Mouse (Mus musculus) limb, embryonic 14.5 days (tissue): ENCODE measurements around the gene Nr1d2. TPM values are rescaled to one million over a fixed set of nuclear protein-coding genes. Genes with fewer than 3 reads are reported as not detected.
"Not testable (repeated sequence)": the region's sequence is repeated elsewhere in the genome, so short reads cannot be mapped to it uniquely, and the experiment has no call there.

ENCODE experiments used
- ATAC-seq: fragments of 200-750 bp; cut with Nextera tagmentation; 2 replicates; pipeline ENCODE4 v1.8.0; 2017; ENCODE audit warnings: low read depth, moderate number of reproducible peaks, moderate TSS enrichment; ENCODE audit not compliant: low FRiP score
- DNase-seq: peaks from one replicate; pipeline ENCODE4 v3.0.0-alpha.2; 2015; ENCODE audit warnings: low spot score
- H3K27ac ChIP-seq: fragments of 300-500 bp; sonication (generic); replicated peaks from 2 replicates; pipeline ENCODE4 v1.5.1; 2014; ENCODE audit warnings: low read depth, mild to moderate bottlenecking, low read length, moderate library complexity, mixed read lengths
- H3K27me3 ChIP-seq: fragments of 300-500 bp; sonication (generic); 2 replicates; pipeline ENCODE4 v1.6.1; 2014; ENCODE audit warnings: low read length, mixed read lengths; ENCODE audit not compliant: control insufficient read depth, insufficient read depth
- H3K36me3 ChIP-seq: fragments of 300-500 bp; sonication (generic); 2 replicates; pipeline ENCODE4 v1.6.1; 2014; ENCODE audit warnings: mild to moderate bottlenecking, low read length, moderate library complexity, mixed read lengths; ENCODE audit not compliant: control insufficient read depth, insufficient read depth
- H3K4me1 ChIP-seq: fragments of 300-500 bp; sonication (generic); 2 replicates; pipeline ENCODE4 v1.6.1; 2014; ENCODE audit warnings: antibody characterized with exemption, low read length, mixed read lengths; ENCODE audit not compliant: control insufficient read depth, insufficient read depth
- H3K4me2 ChIP-seq: fragments of 300-500 bp; sonication (generic); replicated peaks from 2 replicates; pipeline ENCODE4 v1.6.1; 2014; ENCODE audit warnings: low read depth, mild to moderate bottlenecking, low read length, moderate library complexity; ENCODE audit not compliant: severe bottlenecking
- H3K4me3 ChIP-seq: fragments of 300-500 bp; sonication (generic); replicated peaks from 2 replicates; pipeline ENCODE4 v1.5.1; 2014; ENCODE audit warnings: low read length
- H3K9ac ChIP-seq: fragments of 300-500 bp; sonication (generic); 2 replicates; pipeline ENCODE4 v1.6.1; 2014; ENCODE audit warnings: mild to moderate bottlenecking, low read depth, low read length, moderate library complexity; ENCODE audit not compliant: severe bottlenecking
- H3K9me3 ChIP-seq: fragments of 300-500 bp; sonication (generic); 2 replicates; pipeline ENCODE4 v1.6.1; 2016; ENCODE audit warnings: low read length; ENCODE audit not compliant: control insufficient read depth
- POLR2A ChIP-seq: fragments of 200-500 bp; IDR thresholded peaks from 2 replicates; pipeline ENCODE4 v1.8.0; 2012; ENCODE audit warnings: inconsistent platforms, mild to moderate bottlenecking, moderate library complexity, borderline replicate concordance; ENCODE audit not compliant: insufficient read depth, insufficient read length; ENCODE audit errors: extremely low read depth
- WGBS: fragments of 180-500 bp; shearing (Covaris S2); extraction: QIAGEN DNeasy Blood & Tissue Kit; methylation state at CpG from one replicate; pipeline ENCODE4 v1.1.7; 2014; 5-methylcytosine and 5-hydroxymethylcytosine counted together
- polyA plus RNA-seq, 2 experiments: library from polyadenylated mRNA; depleted of rRNA in 1 of 2; stranded (reverse) in 1 of 2; unstranded in 1 of 2; fragments of >200 nt; fragmentation: Nextera tagmentation in 1 of 2; extraction: Ambion mirVana in 1 of 2; gene quantifications; 2 replicates each; pipeline versions ENCODE4 v1.2.1 to v1.2.3; 2012 to 2014

Gene Nr1d2
- polyA plus RNA-seq, 2 experiments: 5.2 to 9.7 TPM

DNA sequence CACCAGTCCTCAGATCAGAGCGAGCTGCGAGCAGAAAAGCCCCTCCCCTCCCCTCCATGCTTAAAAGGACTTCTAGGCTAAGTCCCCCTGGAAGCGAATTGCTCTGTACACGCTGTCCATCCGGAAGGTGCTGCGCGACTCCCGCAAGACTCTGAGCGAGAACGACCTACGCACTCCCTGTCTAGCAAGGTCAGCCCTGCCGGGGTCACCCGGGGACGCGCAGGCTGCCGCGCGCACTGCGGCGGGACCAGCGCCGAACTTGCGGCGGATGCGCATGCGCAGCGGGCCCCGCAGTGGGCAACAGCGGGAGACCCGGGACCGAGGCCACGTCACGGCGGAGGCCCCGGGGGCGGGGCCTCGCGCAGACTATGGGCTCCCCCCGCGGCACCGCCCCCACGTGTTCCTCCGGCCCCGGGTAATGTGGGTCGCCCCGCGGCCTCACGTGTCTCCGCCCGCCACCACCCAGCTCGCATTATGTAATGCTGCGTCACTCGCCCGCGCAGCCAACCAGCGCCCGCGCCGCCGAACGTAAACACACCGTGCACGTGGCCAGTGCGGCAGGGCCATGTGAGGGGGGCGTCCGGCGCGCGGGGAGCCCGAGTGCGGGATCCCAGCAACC lies 687 bp downstream of the Nr1d2 start:
- 0 out of 2 replicates have a peak, but pooled peaks cover 5% of the 10 kb centered on the region for H3K4me1 ChIP-seq
- H3K27me3 ChIP-seq: no peaks in the 10 kb centered on the region
- DNase-seq: peak; percentile 96
- H3K4me2 ChIP-seq: peak overlapping the region; percentile 83
- H3K4me3 ChIP-seq: peak overlapping the region; percentile 78
- TF ChIP-seq POLR2A: peak; percentile 94
- H3K36me3 ChIP-seq: no peaks in the 10 kb centered on the region
- H3K27ac ChIP-seq: peak overlapping the region; percentile 88
- H3K9ac ChIP-seq: peak overlapping the region; percentile 76
- peak; percentile 92 for ATAC-seq
- under 1% methylated on average over 56 of the region's 71 CpGs for WGBS
- H3K9me3 ChIP-seq: no peaks in the 10 kb centered on the region

DNA sequence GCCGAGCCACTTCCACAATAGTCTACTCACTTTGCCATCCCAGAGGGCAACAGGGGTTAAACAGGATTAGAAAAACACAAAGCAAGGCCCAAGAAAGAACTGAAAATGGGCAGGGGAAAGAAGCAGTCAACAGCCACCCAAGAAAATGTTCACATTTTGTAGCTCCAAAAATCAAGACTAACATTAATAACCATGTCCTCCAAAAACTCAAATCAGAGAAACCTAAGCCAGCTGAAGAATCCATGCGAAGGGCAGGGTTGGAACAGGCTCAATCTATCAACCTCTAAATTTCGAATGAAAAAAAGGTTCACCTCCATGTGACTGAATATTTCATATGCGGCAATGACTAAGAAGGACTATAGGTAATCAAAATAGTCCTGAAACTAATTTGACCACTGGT lies 1.5 kb downstream of the Nr1d2 start:
- 65% methylated on average over 4 of the region's 4 CpGs for WGBS
- Histone ChIP-seq H3K27ac (no peak overlapping the region), H3K4me1 (0 out of 2 replicates have a peak, but pooled peaks cover 5% of the 10 kb centered on the region), H3K4me2 (peak overlapping the region; percentile 83; the same call in 1 of the 2 replicates), H3K9me3 (no peaks in the 10 kb centered on the region), H3K27me3 (no peaks in the 10 kb centered on the region), H3K36me3 (no peaks in the 10 kb centered on the region), H3K4me3 (peak overlapping the region; percentile 78), H3K9ac (no peak overlapping the region)
- TF ChIP-seq POLR2A: no peak
- ATAC-seq (no peak), DNase-seq (no peak)

DNA sequence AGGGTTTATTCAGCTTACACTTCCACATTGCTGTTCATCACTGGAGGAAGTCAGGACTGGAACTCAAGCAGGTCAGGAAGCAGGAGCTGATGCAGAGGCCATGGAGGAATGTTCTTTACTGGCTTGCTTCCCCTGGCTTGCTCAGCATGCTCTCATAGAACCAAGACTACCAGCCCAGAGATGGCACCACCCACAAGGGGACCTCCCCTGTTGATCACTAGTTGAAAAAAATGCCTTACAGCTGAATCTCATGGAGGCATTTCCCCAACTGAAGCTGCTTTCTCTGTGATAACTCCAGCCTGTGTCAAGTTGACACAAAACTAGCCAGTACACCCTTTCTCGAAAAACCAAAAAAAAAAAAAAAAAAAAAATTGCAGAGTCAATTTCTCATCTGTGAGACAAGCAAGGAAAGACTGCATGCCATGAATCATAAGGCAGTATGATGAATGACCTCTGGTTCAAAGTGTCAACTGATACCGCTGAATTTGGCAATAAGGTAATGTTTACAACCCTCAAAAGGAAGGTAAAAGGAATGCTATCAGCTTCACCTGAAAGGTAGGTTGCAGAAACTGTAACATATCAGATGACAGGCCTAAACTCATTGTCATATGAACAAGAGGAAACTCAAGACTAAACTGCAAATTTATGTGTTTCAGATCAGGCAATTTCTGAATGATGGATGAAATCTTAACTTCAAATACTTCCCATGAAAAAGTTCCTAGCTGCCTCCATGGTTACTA lies 2.3 kb downstream of the Nr1d2 start:
- H3K4me3 ChIP-seq, H3K4me2 ChIP-seq, ATAC-seq, H3K4me1 ChIP-seq, DNase-seq, H3K36me3 ChIP-seq, H3K27ac ChIP-seq, H3K9ac ChIP-seq, H3K27me3 ChIP-seq, H3K9me3 ChIP-seq: not testable (repeated sequence)
- 77% methylated on average over 2 of the region's 2 CpGs for WGBS

DNA sequence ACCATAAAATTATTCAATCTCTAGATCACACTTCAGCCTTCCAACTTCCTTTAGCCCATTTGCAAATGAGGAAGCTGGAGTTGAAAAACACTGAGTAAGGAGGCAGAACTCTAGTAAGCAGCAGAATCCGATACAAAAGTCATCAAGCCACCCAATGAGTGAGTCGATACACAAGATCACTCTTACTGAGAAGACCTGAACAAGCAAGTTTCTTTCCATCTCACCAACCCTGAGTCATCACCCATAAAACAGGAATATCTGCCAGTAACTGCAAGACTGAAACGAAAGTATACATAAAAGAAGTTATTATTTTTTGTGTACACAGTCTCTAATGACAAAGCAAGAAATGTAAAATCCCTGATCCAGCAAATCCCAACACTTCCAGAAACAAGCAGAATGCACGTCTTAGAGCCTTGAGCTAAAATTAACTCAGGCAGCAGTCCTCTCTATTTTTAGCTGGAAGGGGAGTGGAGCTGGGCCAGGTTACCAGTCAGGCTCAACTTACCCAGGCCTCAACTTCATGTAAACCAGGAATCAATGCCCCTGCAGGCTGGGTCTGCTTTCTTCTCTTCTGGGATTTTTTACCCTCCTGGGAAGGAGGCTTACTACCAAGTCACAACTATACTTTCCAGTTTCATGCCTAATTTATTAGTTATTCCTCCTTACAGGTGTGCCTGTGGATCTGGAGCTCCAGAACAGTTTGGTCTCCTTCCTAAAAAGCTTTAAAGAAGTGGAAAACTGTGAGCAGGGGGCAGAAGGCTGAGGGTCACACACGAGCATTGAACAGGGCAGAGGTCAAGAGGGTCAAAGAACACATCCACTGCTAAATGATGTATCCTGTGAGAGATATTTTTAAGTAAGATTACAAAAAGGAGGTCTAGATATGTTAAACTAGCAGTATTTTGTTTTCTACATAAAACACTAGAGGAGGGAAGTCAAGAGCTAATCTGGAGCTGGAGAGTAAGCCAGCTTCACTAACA lies 4.7 kb downstream of the Nr1d2 start:
- Histone ChIP-seq H3K27me3 (no peaks in the 10 kb centered on the region), H3K4me2 (no peak overlapping the region), H3K9me3 (no peaks in the 10 kb centered on the region), H3K9ac (no peak overlapping the region), H3K4me3 (no peak overlapping the region), H3K27ac (no peak overlapping the region), H3K36me3 (no peaks in the 10 kb centered on the region), H3K4me1 (0 out of 2 replicates have a peak, but pooled peaks cover 5% of the 10 kb centered on the region)
- no peak for ATAC-seq
- WGBS: 48% methylated on average over 5 of the region's 5 CpGs
- TF ChIP-seq POLR2A: no peak
- no peak for DNase-seq

DNA sequence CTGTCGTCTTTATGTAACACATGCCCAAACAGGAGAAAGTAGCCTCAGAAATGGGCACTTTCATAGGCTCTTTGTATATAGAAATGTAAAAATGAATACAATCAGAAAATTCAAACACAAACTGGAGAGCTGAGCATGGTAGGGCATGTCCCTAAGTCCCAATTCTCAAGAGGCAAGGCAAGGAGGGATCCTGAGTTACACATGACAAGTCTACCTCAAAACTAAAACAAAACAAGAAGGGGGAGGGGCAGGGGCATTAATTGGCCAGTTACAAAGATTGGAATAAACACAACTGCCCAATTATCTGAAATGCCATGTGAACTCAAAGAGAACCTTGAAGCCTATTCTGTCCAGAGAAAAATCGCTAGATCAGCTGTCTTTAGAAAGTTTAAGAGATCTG lies 5.9 kb downstream of the Nr1d2 start:
- H3K4me3 ChIP-seq: no peak overlapping the region
- H3K4me2 ChIP-seq: no peak overlapping the region
- WGBS: 76% methylated on average over 2 of the region's 2 CpGs
- no peak for ATAC-seq
- no peaks in the 10 kb centered on the region for H3K36me3 ChIP-seq
- no peak overlapping the region for H3K9ac ChIP-seq
- no peaks in the 10 kb centered on the region for H3K27me3 ChIP-seq
- no peaks in the 10 kb centered on the region for H3K9me3 ChIP-seq
- no peak for DNase-seq
- TF ChIP-seq POLR2A: no peak
- H3K27ac ChIP-seq: no peak overlapping the region
- H3K4me1 ChIP-seq: 0 out of 2 replicates have a peak, but pooled peaks cover 5% of the 10 kb centered on the region

DNA sequence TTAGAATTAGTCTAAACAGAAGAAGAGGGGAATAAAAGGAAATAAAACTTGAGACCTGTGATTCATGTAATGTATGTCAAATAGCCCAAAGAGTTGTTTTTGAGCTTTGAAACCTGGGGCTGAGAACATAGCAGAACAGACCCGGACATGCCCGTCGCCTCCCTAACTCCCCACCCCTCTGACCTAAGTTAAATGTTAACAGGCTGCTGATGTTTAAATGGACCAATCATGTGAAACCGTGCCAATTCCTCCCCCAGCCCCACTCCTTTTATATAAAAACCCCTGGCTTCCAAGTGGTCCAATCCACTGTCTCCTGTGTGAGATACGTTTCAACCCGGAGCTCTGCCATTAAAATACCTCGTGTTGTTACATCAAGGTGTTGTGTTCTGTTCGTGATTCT lies 7.1 kb downstream of the Nr1d2 start:
- H3K4me2 ChIP-seq, ATAC-seq, DNase-seq, H3K36me3 ChIP-seq, H3K9ac ChIP-seq, H3K27ac ChIP-seq, H3K27me3 ChIP-seq, H3K4me3 ChIP-seq, H3K4me1 ChIP-seq, H3K9me3 ChIP-seq: not testable (repeated sequence)
- WGBS: 93% methylated on average over 8 of the region's 8 CpGs

DNA sequence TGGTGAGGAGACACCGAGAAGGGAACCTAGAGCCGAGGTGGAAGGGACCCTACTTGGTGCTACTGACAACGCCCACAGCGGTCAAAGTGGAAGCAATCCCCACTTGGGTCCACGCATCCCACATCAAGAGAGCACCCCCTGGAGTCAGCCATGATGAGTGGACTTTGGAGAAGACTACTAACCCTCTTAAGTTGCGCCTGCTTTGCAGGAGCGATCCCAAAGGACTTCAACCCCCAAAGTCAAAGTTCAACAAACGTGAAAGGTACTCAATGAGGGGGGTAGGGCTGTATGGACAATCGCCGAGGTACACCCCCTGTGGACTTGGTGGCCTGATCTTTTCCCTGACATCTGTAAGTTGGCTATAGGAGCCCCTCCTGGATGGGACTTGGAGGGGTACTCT lies 9.2 kb downstream of the Nr1d2 start:
- H3K4me3 ChIP-seq, H3K36me3 ChIP-seq, H3K27ac ChIP-seq, DNase-seq, H3K9ac ChIP-seq, H3K4me1 ChIP-seq, H3K4me2 ChIP-seq, H3K9me3 ChIP-seq, H3K27me3 ChIP-seq, ATAC-seq: not testable (repeated sequence)
- WGBS: 95% methylated on average over 10 of the region's 10 CpGs
